Mouse (Mus musculus) ES-E14 (cell line): ENCODE results near the gene Rubcn.

Source experiments
- CHD2 ChIP-seq: IDR thresholded peaks from 2 replicates; pipeline ENCODE4 v1.6.1; 2014; ENCODE audit warnings: mild to moderate bottlenecking, low read depth, low read length, inconsistent platforms
- HCFC1 ChIP-seq: IDR thresholded peaks from 2 replicates; pipeline ENCODE4 v1.6.1; 2012; ENCODE audit warnings: low read length, inconsistent platforms, borderline replicate concordance; ENCODE audit not compliant: insufficient read depth
- ZC3H11A ChIP-seq: IDR thresholded peaks from 2 replicates; pipeline ENCODE4 v1.6.1; 2012; ENCODE audit warnings: low read depth, mild to moderate bottlenecking, inconsistent platforms, low read length, borderline replicate concordance
- ZNF384 ChIP-seq: IDR thresholded peaks from 2 replicates; pipeline ENCODE4 v1.6.1; 2012; ENCODE audit warnings: low read depth, low read length, inconsistent platforms

- TF ChIP-seq ZNF384, result no peak
- TF ChIP-seq ZC3H11A, result no peak
- TF ChIP-seq HCFC1, result no peak
- no peak for TF ChIP-seq CHD2
Measured at GRCm38 (mm10) chr16:32829104-32829503, 48.5 kb downstream of the Rubcn start.
